12 mouse cellular contexts compared by ENCODE assay signal in genomic region chr11:69461568-69461967, GRCm38 (mm10).
"Had no signal": no experiment of that assay in that cellular context is flagged by ENCODE, and none has a peak within 500 bp of the region (broad histone marks: within the 10 kb centered on the region; RNA-seq: fewer than 3 reads in every experiment).

No protein-coding gene starts in this region.

- H3K4me3 ChIP-seq: kidney, embryonic 15.5 days; limb, embryonic 13.5 days; midbrain, embryonic 13.5 days; neural tube, embryonic 12.5 days had no signal

- ATAC-seq: lung, postnatal 0 days; midbrain, embryonic 13.5 days had no signal

- H3K27ac ChIP-seq: kidney, embryonic 15.5 days; limb, embryonic 13.5 days; liver, embryonic 14.5 days; midbrain, embryonic 13.5 days; neural tube, embryonic 12.5 days had no signal

- H3K36me3 ChIP-seq: kidney, embryonic 15.5 days; limb, embryonic 13.5 days; midbrain, embryonic 13.5 days; neural tube, embryonic 12.5 days had no signal

- H3K9me3 ChIP-seq: kidney, embryonic 15.5 days; limb, embryonic 13.5 days; midbrain, embryonic 13.5 days; neural tube, embryonic 12.5 days had no signal

- DNase-seq: kidney, postnatal 14 days; left cerebral cortex, postnatal 4 days; lung, adult 2 months; lung, postnatal 36 days; thymus, adult 2 months; thymus, postnatal 25 days had no signal

- H3K27me3 ChIP-seq: kidney, embryonic 15.5 days; limb, embryonic 13.5 days; midbrain, embryonic 13.5 days; neural tube, embryonic 12.5 days had no signal

- H3K9ac ChIP-seq: kidney, embryonic 15.5 days; limb, embryonic 13.5 days; liver, embryonic 14.5 days; midbrain, embryonic 13.5 days; neural tube, embryonic 12.5 days had no signal

- H3K4me2 ChIP-seq: kidney, embryonic 15.5 days; limb, embryonic 13.5 days; midbrain, embryonic 13.5 days; neural tube, embryonic 12.5 days had no signal
